Mouse (Mus musculus): ENCODE data around the gene Gm21985. TPM values are rescaled to one million over a fixed set of nuclear protein-coding genes. Genes with fewer than 3 reads are reported as not detected.

Gene Gm21985
- polyA plus RNA-seq (2015; fragmentation: Nextera tagmentation; extraction: Ambion mirVana): not detected in 2 replicates

DNA sequence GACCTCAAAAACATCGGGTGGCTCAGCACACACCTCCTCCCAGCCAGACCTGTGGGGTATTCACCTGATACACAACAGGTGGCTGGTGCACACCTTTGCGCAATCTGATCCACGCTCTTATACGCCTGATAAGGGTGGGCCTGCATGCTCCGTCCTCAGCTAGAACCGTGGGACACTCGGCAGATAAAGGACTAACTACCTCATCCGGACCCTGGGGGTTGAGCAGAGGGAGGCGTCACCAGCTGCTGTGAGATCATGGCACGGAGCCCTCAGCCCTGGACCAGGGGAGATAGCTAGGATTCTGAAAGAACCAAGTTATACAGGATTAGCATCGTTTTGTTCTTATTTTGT, at the start of gene Gm21985:
Gene Gm21985 (plus strand): TSS at position 73 of the 351 bp plus-strand sequence.
- peak within 1 kb of the TSS; percentile 78 for H3K9ac ChIP-seq
- no peaks in the 10 kb centered on the region for H3K36me3 ChIP-seq
- peak; percentile 35 for ATAC-seq (ENCODE audit: low FRiP score, low read depth)
- peak within 1 kb of the TSS; percentile 80 for H3K4me2 ChIP-seq
- peak within 1 kb of the TSS; percentile 86 for H3K4me3 ChIP-seq
- H3K27me3 ChIP-seq: no peaks in the 10 kb centered on the region
- WGBS: 1% methylated on average over 11 of the region's 11 CpGs
- H3K4me1 ChIP-seq (replicated peaks): peaks cover 65% of the 10 kb centered on the region
- no peaks in the 10 kb centered on the region for H3K9me3 ChIP-seq
- H3K27ac ChIP-seq (replicated peaks): peak within 1 kb of the TSS; percentile 89

DNA sequence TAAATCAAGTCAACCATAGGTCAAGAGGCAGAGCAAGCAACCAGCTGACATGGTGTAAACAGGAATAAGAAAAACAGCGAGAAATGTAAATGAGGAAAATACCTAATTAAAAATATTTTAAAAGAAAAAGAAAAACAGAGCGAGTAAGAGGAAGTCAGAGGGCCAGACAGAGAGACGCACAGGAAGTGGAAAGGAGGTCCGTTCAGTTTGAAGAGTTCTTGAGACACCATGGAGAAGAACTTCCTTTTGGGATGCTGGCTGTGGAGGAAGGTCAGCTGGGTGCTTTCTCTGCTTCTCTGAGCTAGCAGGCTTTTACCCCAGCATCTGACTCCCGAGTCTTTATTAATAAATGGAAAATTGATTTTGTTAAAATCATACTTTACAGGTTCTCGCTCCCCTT, 48.5 kb upstream of the Gm21985 start:
- WGBS: 81% methylated on average over 6 of the region's 6 CpGs

DNA sequence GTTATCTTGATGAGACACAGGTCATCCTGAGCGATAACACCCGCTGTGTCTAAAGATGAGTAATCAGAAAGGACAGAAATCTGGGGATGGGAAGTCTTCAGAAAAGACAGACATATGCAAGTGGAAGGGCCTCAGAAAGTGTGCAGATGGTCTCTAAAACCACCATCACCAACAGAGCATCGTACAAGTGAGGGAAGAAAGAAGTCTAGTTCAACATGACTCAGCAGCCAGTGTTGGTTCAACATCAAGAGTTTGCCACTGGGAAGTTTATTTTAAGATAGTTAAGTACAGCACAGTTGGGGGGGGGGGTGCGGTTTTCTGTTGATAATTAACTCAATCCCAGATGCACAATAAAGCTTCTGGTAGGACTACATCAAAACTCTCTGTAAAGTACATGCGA, 45.2 kb upstream of the Gm21985 start:
- ATAC-seq (ENCODE audit: low FRiP score, low read depth): no peak
- no peaks in the 10 kb centered on the region for H3K36me3 ChIP-seq
- no peak overlapping the region for H3K27ac ChIP-seq (replicated peaks)
- H3K27me3 ChIP-seq: no peaks in the 10 kb centered on the region
- no peak overlapping the region for H3K9ac ChIP-seq
- no peaks in the 10 kb centered on the region for H3K9me3 ChIP-seq
- H3K4me2 ChIP-seq: no peak overlapping the region
- H3K4me1 ChIP-seq (replicated peaks): no peaks in the 10 kb centered on the region
- H3K4me3 ChIP-seq: no peak overlapping the region
- 93% methylated on average over 5 of the region's 5 CpGs for WGBS

More for the DNA sequence above, 48.5 kb upstream of the Gm21985 start:
- H3K27me3 ChIP-seq: no peaks in the 10 kb centered on the region
- no peaks in the 10 kb centered on the region for H3K9me3 ChIP-seq
- no peak overlapping the region for H3K9ac ChIP-seq
- ATAC-seq (ENCODE audit: low FRiP score, low read depth): no peak
- no peaks in the 10 kb centered on the region for H3K4me1 ChIP-seq (replicated peaks)
- no peak overlapping the region for H3K4me2 ChIP-seq
- H3K27ac ChIP-seq (replicated peaks): no peak overlapping the region
- H3K36me3 ChIP-seq: no peaks in the 10 kb centered on the region
- H3K4me3 ChIP-seq: no peak overlapping the region

DNA sequence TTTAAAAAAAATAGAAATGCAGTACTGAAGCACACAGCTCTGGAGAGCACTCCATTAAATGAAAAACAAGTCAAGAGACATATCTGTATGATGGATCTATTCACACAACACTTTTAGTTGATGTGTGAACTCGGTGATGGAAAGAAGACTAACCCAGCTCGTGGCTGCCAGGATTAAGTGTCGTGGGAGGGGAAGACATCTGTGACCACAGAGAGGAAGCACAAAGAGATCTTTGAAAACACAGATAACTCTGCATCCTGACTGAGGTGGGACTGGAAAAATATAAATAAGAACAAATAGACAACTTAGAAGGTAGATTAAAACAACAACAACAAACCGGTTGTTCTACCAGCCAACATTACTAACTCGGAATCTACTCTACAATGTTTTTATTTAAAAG, 43.5 kb upstream of the Gm21985 start:
- H3K4me3 ChIP-seq: no peak overlapping the region
- no peak overlapping the region for H3K9ac ChIP-seq
- no peaks in the 10 kb centered on the region for H3K9me3 ChIP-seq
- 79% methylated on average over 5 of the region's 5 CpGs for WGBS
- H3K4me2 ChIP-seq: no peak overlapping the region
- no peak overlapping the region for H3K27ac ChIP-seq (replicated peaks)
- no peaks in the 10 kb centered on the region for H3K36me3 ChIP-seq
- H3K27me3 ChIP-seq: no peaks in the 10 kb centered on the region
- ATAC-seq (ENCODE audit: low FRiP score, low read depth): no peak
- no peaks in the 10 kb centered on the region for H3K4me1 ChIP-seq (replicated peaks)

DNA sequence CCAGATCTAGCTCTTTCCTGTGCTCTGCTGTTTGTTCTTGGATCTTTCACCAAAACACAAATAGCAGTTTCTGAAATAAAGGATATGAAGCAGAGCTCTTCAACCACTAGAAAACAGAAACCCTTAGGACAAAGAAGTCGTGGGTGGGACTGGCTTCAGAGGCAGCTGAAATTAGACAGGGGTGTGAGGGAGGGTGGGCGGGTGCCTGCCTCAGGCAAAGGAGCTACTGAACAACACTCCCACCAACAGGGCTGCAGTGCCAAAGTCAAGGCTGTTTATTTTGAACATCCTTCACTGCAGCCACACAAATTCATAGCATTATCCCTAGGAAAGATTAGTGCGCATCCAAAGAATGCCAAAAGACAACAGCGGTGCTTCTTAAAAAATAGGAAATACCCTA, 41.8 kb upstream of the Gm21985 start:
- H3K4me2 ChIP-seq: no peak overlapping the region
- H3K27ac ChIP-seq (replicated peaks): no peak overlapping the region
- no peaks in the 10 kb centered on the region for H3K4me1 ChIP-seq (replicated peaks)
- WGBS: 74% methylated on average over 4 of the region's 4 CpGs
- H3K27me3 ChIP-seq: no peaks in the 10 kb centered on the region
- no peaks in the 10 kb centered on the region for H3K9me3 ChIP-seq
- no peak for ATAC-seq (ENCODE audit: low FRiP score, low read depth)
- no peak overlapping the region for H3K4me3 ChIP-seq
- no peak overlapping the region for H3K9ac ChIP-seq
- no peaks in the 10 kb centered on the region for H3K36me3 ChIP-seq

DNA sequence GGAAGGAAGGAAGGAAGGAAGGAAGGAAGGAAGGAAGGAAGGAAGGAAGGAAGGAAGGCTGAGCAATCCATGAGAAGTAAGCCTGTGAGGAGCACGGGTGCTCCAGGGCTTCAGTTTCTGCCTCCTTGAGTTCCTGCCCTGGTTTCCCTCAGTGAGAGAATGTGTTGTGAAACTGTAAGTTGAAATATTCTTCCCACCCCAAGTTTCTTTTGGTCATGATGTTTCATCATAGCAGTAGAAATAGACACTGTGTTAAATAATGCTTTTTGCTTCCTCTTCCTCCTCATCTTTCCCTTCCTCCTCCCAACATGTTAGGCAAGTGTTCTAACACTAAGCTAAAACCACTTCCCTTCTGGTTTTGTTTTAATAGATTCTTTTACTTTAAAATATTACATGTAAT, 33.5 kb upstream of the Gm21985 start:
- Histone ChIP-seq H3K4me3 (no peak overlapping the region), H3K4me1 (replicated peaks) (no peaks in the 10 kb centered on the region), H3K9ac (no peak overlapping the region), H3K27ac (replicated peaks) (no peak overlapping the region), H3K27me3 (no peaks in the 10 kb centered on the region), H3K4me2 (no peak overlapping the region), H3K9me3 (no peaks in the 10 kb centered on the region), H3K36me3 (no peaks in the 10 kb centered on the region)
- ATAC-seq (ENCODE audit: low FRiP score, low read depth): no peak
- WGBS: 88% methylated on average over 1 of the region's 1 CpGs

DNA sequence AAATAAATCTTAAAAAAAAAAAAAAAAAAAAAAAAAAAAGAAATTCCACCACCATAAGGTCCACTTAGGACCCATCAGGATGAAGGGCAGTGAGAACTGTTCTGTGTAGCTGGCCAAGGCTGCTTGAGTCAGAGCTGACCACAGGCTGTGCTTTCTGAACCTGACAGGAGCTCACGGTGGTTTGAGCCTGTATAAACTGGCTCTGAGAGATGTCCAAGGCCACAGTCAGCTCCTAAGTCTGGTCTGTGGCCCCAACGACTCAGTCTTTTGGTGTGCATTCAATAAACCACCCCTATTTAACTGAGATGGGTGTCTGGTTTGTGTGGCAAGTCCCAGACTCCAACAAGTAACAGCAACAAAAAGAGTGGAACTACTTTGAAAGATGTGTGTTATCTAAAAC, 29.5 kb upstream of the Gm21985 start:
- Histone ChIP-seq H3K4me2 (no peak overlapping the region), H3K4me3 (no peak overlapping the region), H3K27ac (replicated peaks) (no peak overlapping the region), H3K4me1 (replicated peaks) (peaks cover 15% of the 10 kb centered on the region), H3K27me3 (no peaks in the 10 kb centered on the region), H3K9me3 (no peaks in the 10 kb centered on the region), H3K9ac (no peak overlapping the region), H3K36me3 (no peaks in the 10 kb centered on the region)
- WGBS: 84% methylated on average over 2 of the region's 2 CpGs
- no peak for ATAC-seq (ENCODE audit: low FRiP score, low read depth)

DNA sequence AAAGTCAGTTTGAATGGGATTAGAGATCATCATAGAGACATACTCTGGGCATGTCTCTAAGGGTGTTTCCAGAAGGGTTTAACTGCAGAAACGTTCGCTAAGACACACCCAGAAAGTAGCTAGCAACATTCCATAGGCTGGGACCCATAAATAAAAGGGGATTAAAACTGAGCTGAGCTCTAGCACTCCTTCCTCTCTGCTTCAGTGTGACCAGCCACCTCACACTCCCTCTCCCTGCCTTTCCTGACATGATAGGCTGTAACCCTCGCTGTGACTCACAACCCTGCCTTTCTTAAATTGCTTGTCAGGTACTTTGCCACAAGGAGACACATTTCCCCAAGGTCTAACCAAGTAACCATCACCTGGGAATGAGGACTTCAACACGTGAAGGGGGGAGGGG, 28.1 kb upstream of the Gm21985 start:
- no peak overlapping the region for H3K9ac ChIP-seq
- no peak overlapping the region for H3K27ac ChIP-seq (replicated peaks)
- no peak for ATAC-seq (ENCODE audit: low FRiP score, low read depth)
- H3K27me3 ChIP-seq: no peaks in the 10 kb centered on the region
- 17% methylated on average over 4 of the region's 4 CpGs for WGBS
- no peaks in the 10 kb centered on the region for H3K9me3 ChIP-seq
- peaks cover 15% of the 10 kb centered on the region for H3K4me1 ChIP-seq (replicated peaks)
- H3K36me3 ChIP-seq: 0 out of 2 replicates have a peak, but pooled peaks cover 2% of the 10 kb centered on the region
- no peak overlapping the region for H3K4me2 ChIP-seq
- H3K4me3 ChIP-seq: no peak overlapping the region

DNA sequence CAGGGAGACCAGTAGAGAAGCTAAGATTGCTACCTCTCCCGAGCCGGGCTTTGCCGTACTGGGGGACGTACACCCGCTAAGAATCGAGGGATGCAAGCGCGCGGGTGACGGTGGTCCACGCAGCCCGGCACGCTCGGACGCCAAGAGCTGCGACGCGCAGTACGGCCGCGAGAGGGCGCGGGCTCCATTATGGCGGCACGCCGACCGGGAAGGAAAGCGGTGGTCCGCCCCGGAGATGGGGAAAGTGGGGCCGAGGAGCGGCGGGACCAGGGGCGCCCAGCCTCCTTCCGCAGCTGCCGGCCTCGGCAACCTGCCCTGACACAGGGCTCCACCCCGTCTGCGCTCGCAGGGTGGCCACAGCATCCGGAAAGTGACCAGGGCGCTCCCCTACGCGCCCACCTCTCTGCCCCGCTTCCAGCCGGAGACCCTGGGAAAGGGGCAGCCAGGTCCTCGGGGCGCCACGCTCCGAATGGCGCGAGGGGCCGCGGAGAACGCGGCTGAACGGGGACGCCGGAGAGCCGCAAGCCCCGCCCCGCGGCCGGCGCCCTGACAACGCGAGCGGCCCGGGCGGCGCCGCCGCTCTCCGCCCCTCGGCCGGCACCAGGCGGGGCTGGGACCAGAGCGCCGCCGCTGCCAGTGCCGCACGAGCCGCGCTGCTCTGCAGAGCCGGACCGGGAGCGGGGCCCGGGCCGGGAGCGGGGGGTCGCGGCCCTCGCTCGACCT, 26.7 kb upstream of the Gm21985 start, which contains the start of gene Lpcat4:
Gene Lpcat4 (plus strand): TSS at position 257 of the 723 bp plus-strand sequence.
- under 1% methylated on average over 81 of the region's 94 CpGs for WGBS

DNA sequence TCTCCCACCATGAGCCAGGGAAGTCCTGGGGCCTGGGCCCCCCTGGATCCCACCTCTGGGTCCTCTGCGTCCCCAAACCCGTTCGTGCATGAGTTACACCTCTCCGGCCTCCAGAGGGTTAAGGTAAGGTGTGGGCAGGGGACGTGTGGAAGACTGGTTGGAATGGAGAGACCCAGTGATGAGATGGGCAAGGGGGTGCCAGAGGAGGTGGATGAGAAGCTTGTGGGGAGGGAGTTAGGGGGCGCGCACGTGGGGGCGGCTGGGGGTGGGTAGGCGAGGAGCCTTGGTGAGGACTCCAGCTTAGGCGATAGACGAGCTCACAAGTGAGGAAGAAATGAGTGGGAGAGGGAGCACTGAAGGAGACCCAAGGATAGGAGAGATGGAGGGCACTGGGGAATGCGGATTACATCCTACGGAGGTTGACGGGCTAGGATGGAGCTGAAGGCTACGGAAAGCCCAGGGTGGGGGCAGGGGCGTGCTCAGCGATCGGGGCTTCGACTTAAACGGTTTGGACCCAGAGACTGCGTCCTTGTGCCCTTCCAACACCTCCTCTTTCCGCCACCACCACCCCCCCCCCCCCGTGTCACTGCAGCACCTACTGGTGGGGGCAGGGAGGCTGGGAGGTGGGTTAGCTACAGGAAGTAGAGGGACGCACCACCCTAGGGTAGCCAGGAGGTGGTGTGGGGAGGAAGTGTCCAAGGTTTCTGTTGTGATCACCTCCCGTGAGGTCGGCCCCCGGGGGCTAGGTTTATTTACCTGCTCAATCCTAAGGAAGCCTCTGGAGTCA, 26.0 kb upstream of the Gm21985 start:
- Histone ChIP-seq H3K4me2 (peak overlapping the region; percentile 86), H3K9ac (peak overlapping the region; percentile 96), H3K27me3 (no peaks in the 10 kb centered on the region), H3K4me3 (peak overlapping the region; percentile 95), H3K27ac (replicated peaks) (peak overlapping the region; percentile 98), H3K9me3 (no peaks in the 10 kb centered on the region), H3K36me3 (peaks cover 18% of the 10 kb centered on the region), H3K4me1 (replicated peaks) (peaks cover 15% of the 10 kb centered on the region)
- peak; percentile 66 for ATAC-seq (ENCODE audit: low FRiP score, low read depth)
- 1% methylated on average over 27 of the region's 28 CpGs for WGBS

More for the DNA sequence above, 26.7 kb upstream of the Gm21985 start, which contains the start of gene Lpcat4:
- Histone ChIP-seq H3K9me3 (no peaks in the 10 kb centered on the region), H3K4me3 (peak within 1 kb of the TSS; percentile 95), H3K4me1 (replicated peaks) (peaks cover 15% of the 10 kb centered on the region), H3K36me3 (peaks cover 12% of the 10 kb centered on the region), H3K9ac (peak within 1 kb of the TSS; percentile 96), H3K4me2 (peak within 1 kb of the TSS; percentile 86), H3K27me3 (no peaks in the 10 kb centered on the region), H3K27ac (replicated peaks) (peak within 1 kb of the TSS; percentile 98)
- peak; percentile 89 for ATAC-seq (ENCODE audit: low FRiP score, low read depth)

DNA sequence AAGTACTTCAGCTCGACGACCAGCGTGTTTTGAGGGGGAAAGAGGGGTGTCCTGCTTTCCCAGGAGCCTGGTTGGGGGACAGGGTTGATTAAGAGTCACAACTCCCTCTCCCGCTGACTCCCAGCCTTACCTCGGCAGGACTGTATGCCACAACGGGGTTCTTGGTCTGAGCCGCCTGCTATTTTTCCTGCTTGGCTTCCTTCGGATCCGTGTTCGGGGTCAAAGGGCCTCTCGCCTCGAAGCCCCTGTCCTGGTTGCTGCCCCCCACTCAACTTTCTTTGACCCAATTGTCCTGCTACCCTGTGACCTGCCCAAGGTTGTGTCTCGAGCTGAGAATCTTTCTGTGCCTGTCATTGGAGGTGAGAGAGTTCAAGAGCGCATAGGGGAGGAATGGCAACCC, 24.3 kb upstream of the Gm21985 start:
- WGBS: 85% methylated on average over 14 of the region's 14 CpGs
- no peak for ATAC-seq (ENCODE audit: low FRiP score, low read depth)

DNA sequence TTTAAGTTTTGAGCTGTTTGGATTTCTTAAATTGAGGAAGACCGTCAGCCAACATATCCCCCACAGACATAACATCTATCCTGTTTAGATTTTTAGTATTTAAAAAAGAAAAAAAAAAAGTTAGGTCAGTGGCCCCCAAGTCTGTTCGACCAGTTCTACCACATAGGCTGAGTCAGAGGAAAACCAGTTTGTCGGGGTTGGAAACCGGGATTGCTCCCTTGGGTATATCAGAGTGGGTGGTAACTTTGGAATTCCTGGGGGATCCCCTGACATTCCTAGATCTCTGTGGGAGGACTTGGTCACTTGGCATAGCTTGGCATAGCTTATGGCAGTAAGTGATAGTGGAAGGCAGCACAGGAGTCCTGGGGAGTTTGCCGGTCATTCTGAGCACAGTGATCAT, 20.8 kb upstream of the Gm21985 start:
- H3K9me3 ChIP-seq: no peaks in the 10 kb centered on the region
- no peak overlapping the region for H3K4me3 ChIP-seq
- ATAC-seq (ENCODE audit: low FRiP score, low read depth): no peak
- no peaks in the 10 kb centered on the region for H3K27me3 ChIP-seq
- H3K9ac ChIP-seq: no peak overlapping the region
- 89% methylated on average over 5 of the region's 5 CpGs for WGBS
- no peak overlapping the region for H3K27ac ChIP-seq (replicated peaks)
- no peak overlapping the region for H3K4me2 ChIP-seq
- peaks cover 40% of the 10 kb centered on the region for H3K36me3 ChIP-seq
- H3K4me1 ChIP-seq (replicated peaks): peaks cover 11% of the 10 kb centered on the region

More for the DNA sequence above, 24.3 kb upstream of the Gm21985 start:
- no peaks in the 10 kb centered on the region for H3K27me3 ChIP-seq
- peaks cover 24% of the 10 kb centered on the region for H3K36me3 ChIP-seq
- peaks cover 15% of the 10 kb centered on the region for H3K4me1 ChIP-seq (replicated peaks)
- no peak overlapping the region for H3K9ac ChIP-seq
- H3K9me3 ChIP-seq: no peaks in the 10 kb centered on the region
- no peak overlapping the region for H3K27ac ChIP-seq (replicated peaks)
- H3K4me2 ChIP-seq: no peak overlapping the region
- H3K4me3 ChIP-seq: no peak overlapping the region
